Mouse (Mus musculus) duodenum, adult 2 months (tissue): ENCODE measurements around the gene Klf7. TPM values are rescaled to one million over a fixed set of nuclear protein-coding genes. Genes with fewer than 3 reads are reported as not detected.

Experiments
- polyA plus RNA-seq: library from polyadenylated mRNA; depleted of rRNA; stranded (reverse); fragments of >200 nt; gene quantifications from 2 replicates; pipeline ENCODE4 v1.2.3, GENCODE M21; 2012; ENCODE audit warnings: low replicate concordance; rRNA removed

Klf7 gene
- polyA plus RNA-seq = 2.7 and 11.2 TPM in 2 replicates

DNA sequence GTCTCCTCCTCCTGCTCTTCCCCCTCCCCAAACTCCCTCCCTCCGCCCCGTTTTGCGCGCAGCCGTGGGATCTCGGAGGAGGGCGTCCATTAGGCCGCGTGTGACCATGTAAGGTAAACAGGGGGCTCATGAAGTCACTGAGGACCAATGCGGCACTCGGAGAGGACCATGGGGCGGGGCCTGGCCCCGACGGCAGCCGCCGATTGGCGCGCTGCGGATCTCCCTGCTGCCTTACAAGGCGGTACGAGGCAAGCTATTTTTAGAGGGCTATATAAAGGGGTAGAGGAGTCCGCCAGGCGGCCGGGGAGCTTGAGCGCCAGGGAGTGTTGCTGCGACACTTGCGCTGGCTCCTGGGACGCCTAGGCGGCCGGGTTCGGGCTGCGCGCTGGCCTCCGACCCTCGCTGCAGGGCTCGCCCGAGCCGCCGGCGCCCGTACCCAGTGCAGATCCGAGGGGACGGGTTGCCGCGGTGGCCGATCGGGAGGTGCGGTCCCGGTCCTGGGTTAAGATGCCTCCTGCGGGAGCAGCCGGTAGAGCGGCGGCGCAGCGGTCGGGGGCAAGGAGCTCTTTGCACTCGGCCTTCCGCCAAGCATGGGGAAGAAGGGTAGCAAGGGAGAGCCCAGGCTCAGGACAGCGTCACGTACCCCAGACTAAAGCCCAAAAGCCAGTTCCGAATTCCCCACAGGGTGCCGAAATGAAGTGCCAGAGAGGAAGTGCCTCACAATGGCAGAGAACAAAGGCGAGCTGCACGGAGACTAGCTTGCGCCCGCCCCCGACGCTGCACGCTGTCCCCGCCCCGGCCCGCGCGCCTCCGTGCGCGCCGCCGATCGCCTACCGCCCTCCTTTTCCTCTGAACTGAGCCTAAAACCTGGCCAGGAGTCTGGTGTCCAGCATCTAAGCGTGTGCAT lies at the start of gene Klf7:
Gene Klf7, minus strand, starts transcription at position 724 of the 907 bp plus-strand sequence.

